Mouse (Mus musculus) C2C12 (cell line): ENCODE data around the gene Nfix. TPM values are rescaled to one million over a fixed set of nuclear protein-coding genes. Genes with fewer than 3 reads are reported as not detected.
A peak's percentile ranks its signal among the peaks of the same experiment; 100 is the strongest.

ENCODE experiments used
- H3K27me3 ChIP-seq: one replicate; pipeline ENCODE4 v1.6.1; 2011; ENCODE audit not compliant: control insufficient read depth, insufficient read depth, insufficient read length
- H3K36me3 ChIP-seq: one replicate; pipeline ENCODE4 v1.6.1; 2011; ENCODE audit not compliant: control insufficient read depth, insufficient read depth
- H3K4me3 ChIP-seq: one replicate; pipeline ENCODE4 v1.5.1; 2011; ENCODE audit warnings: mild to moderate bottlenecking, control low read depth; ENCODE audit not compliant: poor library complexity, insufficient read depth, severe bottlenecking
- H3K79me2 ChIP-seq: one replicate; pipeline ENCODE4 v1.6.1; 2011; ENCODE audit not compliant: control insufficient read depth, insufficient read depth
- H3K79me3 ChIP-seq: one replicate; pipeline ENCODE4 v1.6.1; 2011; ENCODE audit warnings: low read depth, control low read depth
- H3ac ChIP-seq: one replicate; pipeline ENCODE3; 2011; ENCODE audit warnings: low read depth; ENCODE audit not compliant: control insufficient read depth, insufficient read length
- CEBPB ChIP-seq: IDR thresholded peaks from one replicate; pipeline ENCODE4 v1.6.1; 2011; ENCODE audit warnings: low read depth, mild to moderate bottlenecking, control low read depth, moderate library complexity
- CTCF ChIP-seq: IDR thresholded peaks from one replicate; pipeline ENCODE4 v1.5.1; 2011; ENCODE audit not compliant: control insufficient read depth, insufficient read depth, insufficient read length
- FOSL1 ChIP-seq: IDR thresholded peaks from one replicate; pipeline ENCODE4 v1.8.0; 2011; ENCODE audit warnings: mild to moderate bottlenecking, low read length; ENCODE audit not compliant: poor library complexity, insufficient read depth, severe bottlenecking
- MAX ChIP-seq: IDR thresholded peaks from one replicate; pipeline ENCODE4 v1.6.1; 2011; ENCODE audit warnings: mild to moderate bottlenecking, control low read depth
- MYOD1 ChIP-seq: IDR thresholded peaks from one replicate; pipeline ENCODE4 v1.6.1; 2011; ENCODE audit warnings: low read depth; ENCODE audit not compliant: control insufficient read depth, insufficient read length
- MYOG ChIP-seq: IDR thresholded peaks from one replicate; pipeline ENCODE4 v1.6.1; 2011; ENCODE audit not compliant: control insufficient read depth, insufficient read length; ENCODE audit errors: extremely low read depth
- USF1 ChIP-seq: IDR thresholded peaks from one replicate; pipeline ENCODE4 v1.6.1; 2011; ENCODE audit warnings: low read depth, mild to moderate bottlenecking, control low read depth, moderate library complexity
- polyA plus RNA-seq: library from polyadenylated mRNA; unstranded; fragments of >200 nt; fragmentation: generic; extraction: Trizol; gene quantifications from one replicate; pipeline ENCODE4 v1.2.1, GENCODE M21; 2012; ENCODE audit warnings: missing spikeins

Gene Nfix
- polyA plus RNA-seq, 1 experiment = 50.7 TPM

DNA sequence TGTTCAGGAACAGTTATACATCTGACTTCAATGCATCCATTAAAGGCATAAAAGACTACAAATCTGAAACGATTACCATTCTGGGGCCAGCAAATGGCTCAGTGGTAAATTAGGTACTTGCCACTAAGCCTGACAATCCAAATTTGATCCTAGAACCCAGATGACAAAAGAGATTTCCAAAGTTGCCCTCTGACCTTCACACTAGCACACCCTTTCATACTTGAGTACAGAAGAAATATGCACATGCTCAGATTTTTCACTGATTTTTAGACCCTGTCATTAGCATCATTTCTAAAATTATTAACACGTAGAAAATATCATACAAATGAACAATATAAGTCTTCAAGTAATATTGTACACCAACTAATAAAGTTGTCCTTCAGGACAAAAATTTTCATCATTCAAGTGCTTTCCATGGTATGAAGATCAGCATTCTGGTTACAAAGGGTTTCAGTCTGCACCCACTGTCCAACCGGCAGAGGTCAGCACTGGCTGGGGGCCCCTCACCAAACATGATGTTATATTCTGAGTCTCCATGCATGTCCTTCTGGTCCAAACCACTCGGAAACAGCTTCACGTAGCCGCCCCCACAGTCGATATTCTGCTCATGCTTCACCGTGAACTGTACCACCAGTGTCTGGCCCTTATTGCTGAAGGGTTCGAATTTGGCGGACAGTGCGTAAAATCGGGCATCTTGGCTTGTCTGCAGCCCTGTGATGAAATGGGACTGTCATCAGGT is 45.4 kb upstream of the Nfix start:
- Histone ChIP-seq H3ac (peak overlapping the region; percentile 88), H3K36me3 (peaks cover 49% of the 10 kb centered on the region), H3K79me3 (peaks cover 27% of the 10 kb centered on the region), H3K4me3 (peak overlapping the region; percentile 97), H3K27me3 (no peaks in the 10 kb centered on the region), H3K79me2 (peaks cover 42% of the 10 kb centered on the region)
- no peak for TF ChIP-seq USF1
- TF ChIP-seq MYOG = no peak
- TF ChIP-seq CTCF = peak; percentile 34
- no peak for TF ChIP-seq CEBPB

- Histone ChIP-seq H3K4me3 (peak overlapping the region; percentile 97), H3K27me3 (no peaks in the 10 kb centered on the region), H3ac (peak overlapping the region; percentile 14), H3K79me2 (peaks cover 50% of the 10 kb centered on the region), H3K79me3 (peaks cover 33% of the 10 kb centered on the region), H3K36me3 (peaks cover 49% of the 10 kb centered on the region)
- TF ChIP-seq FOSL1 = no peak
- no peak for TF ChIP-seq MYOD1
- TF ChIP-seq MYOG = no peak
- no peak for TF ChIP-seq USF1
Measured at GRCm38 (mm10) chr8:84844397-84845070, 44.4 kb upstream of the Nfix start.

- Histone ChIP-seq H3K36me3 (peaks cover 78% of the 10 kb centered on the region), H3K27me3 (no peaks in the 10 kb centered on the region), H3K79me3 (peaks cover 40% of the 10 kb centered on the region), H3ac (no peak overlapping the region), H3K4me3 (no peak overlapping the region), H3K79me2 (peaks cover 69% of the 10 kb centered on the region)
- no peak for TF ChIP-seq MYOD1
- TF ChIP-seq CTCF = no peak
- TF ChIP-seq CEBPB = no peak
- no peak for TF ChIP-seq MYOG
- TF ChIP-seq USF1 = no peak
- TF ChIP-seq MAX = no peak
- no peak for TF ChIP-seq FOSL1
Measured at GRCm38 (mm10) chr8:84841514-84841913, 41.4 kb upstream of the Nfix start.

GRCm38 (mm10) chr8:84840248-84840999 is 40.3 kb upstream of the Nfix start, which contains the start of gene Rad23a:
Gene Rad23a, minus strand, starts transcription at chr8:84840665.
- Histone ChIP-seq H3K4me3 (peak within 1 kb of the TSS; percentile 86), H3ac (peak within 1 kb of the TSS; percentile 92), H3K79me2 (peaks cover 58% of the 10 kb centered on the region), H3K27me3 (no peaks in the 10 kb centered on the region), H3K79me3 (peaks cover 29% of the 10 kb centered on the region), H3K36me3 (peaks cover 84% of the 10 kb centered on the region)
- TF ChIP-seq CEBPB (peak; percentile 10), CTCF (no peak), MAX (peak; percentile 85)

GRCm38 (mm10) chr8:84839875-84840247 is 39.7 kb upstream of the Nfix start:
- H3K36me3 ChIP-seq = peaks cover 83% of the 10 kb centered on the region
- peak overlapping the region; percentile 86 for H3K4me3 ChIP-seq
- peaks cover 53% of the 10 kb centered on the region for H3K79me2 ChIP-seq
- H3ac ChIP-seq = peak overlapping the region; percentile 92
- H3K79me3 ChIP-seq = peaks cover 24% of the 10 kb centered on the region
- TF ChIP-seq FOSL1 (no peak), MAX (no peak), MYOD1 (no peak), CEBPB (no peak), USF1 (no peak), MYOG (no peak), CTCF (no peak)
- no peaks in the 10 kb centered on the region for H3K27me3 ChIP-seq

GRCm38 (mm10) chr8:84839411-84839810 is 39.3 kb upstream of the Nfix start:
- no peak for TF ChIP-seq USF1
- TF ChIP-seq MYOG = no peak
- no peak for TF ChIP-seq CTCF
- no peak for TF ChIP-seq MAX
- TF ChIP-seq FOSL1 = no peak
- TF ChIP-seq CEBPB = no peak
- no peak for TF ChIP-seq MYOD1
- H3K4me3 ChIP-seq = peak overlapping the region; percentile 86
- no peak overlapping the region for H3ac ChIP-seq
- H3K79me2 ChIP-seq = peaks cover 52% of the 10 kb centered on the region
- peaks cover 82% of the 10 kb centered on the region for H3K36me3 ChIP-seq
- no peaks in the 10 kb centered on the region for H3K27me3 ChIP-seq
- H3K79me3 ChIP-seq = peaks cover 21% of the 10 kb centered on the region
